ENCODE assay signal across 19 mouse cellular contexts in genomic region chr11:108254681-108255080, GRCm38 (mm10).
DNase-seq lines count a peak whose midpoint lies in the region; ATAC-seq lines count a peak whose summit lies in the region.
"Had no signal": no experiment of that assay in that cellular context is flagged by ENCODE, and none has a peak within 500 bp of the region (broad histone marks: within the 10 kb centered on the region; RNA-seq: fewer than 3 reads in every experiment).

No protein-coding gene starts in this region.

- no peaks in the 10 kb centered on the region for H3K27me3 ChIP-seq in lung, embryonic 16.5 days (ENCODE audit: control insufficient read depth, insufficient read depth, low read depth, low read length)
- H3K27me3 ChIP-seq: heart, embryonic 12.5 days; midbrain, embryonic 13.5 days; neural tube, embryonic 15.5 days; stomach, embryonic 15.5 days had no signal

- no peak overlapping the region for H3K9ac ChIP-seq in lung, embryonic 16.5 days (ENCODE audit: low read length)
- H3K9ac ChIP-seq: heart, embryonic 12.5 days; liver, embryonic 12.5 days; midbrain, embryonic 13.5 days; neural tube, embryonic 15.5 days; stomach, embryonic 15.5 days had no signal

- H3K4me2 ChIP-seq in lung, embryonic 16.5 days (ENCODE audit: low read depth, low read length) = no peak overlapping the region
- H3K4me2 ChIP-seq: heart, embryonic 12.5 days; liver, embryonic 12.5 days; midbrain, embryonic 13.5 days; neural tube, embryonic 15.5 days; stomach, embryonic 15.5 days had no signal

- no peak for DNase-seq in lung, postnatal 10 days
- DNase-seq in kidney, adult 8-10 months = peak; percentile 71 to 84
- peak; percentile 77 for DNase-seq in kidney, postnatal 14 days
- no peak for DNase-seq in cerebellum, adult 11 months
- no peak for DNase-seq in yolk sac, embryonic 10.5 days (ENCODE audit: low spot score)
- no peak for DNase-seq in adrenal gland, postnatal 14 days
- DNase-seq: cerebellum, postnatal 25 days; gastrocnemius, postnatal 36 days; heart, postnatal 4 days; thymus, adult 2 months had no signal

- H3K27ac ChIP-seq in lung, embryonic 16.5 days (ENCODE audit: low read length) = peak overlapping the region; percentile 34; the same call in 1 of the 2 replicates
- H3K27ac ChIP-seq: liver, embryonic 12.5 days; midbrain, embryonic 13.5 days; neural tube, embryonic 15.5 days; stomach, embryonic 15.5 days had no signal

- peaks cover 74% of the 10 kb centered on the region for H3K4me1 ChIP-seq in lung, embryonic 16.5 days (replicated peaks; ENCODE audit: control insufficient read depth, insufficient read depth, low read length)

- no peak for ATAC-seq in lung, embryonic 16.5 days (ENCODE audit: low read depth)
- ATAC-seq: hindbrain, embryonic 16.5 days; intestine, postnatal 0 days; liver, embryonic 12.5 days; midbrain, embryonic 13.5 days had no signal

- H3K36me3 ChIP-seq in lung, embryonic 16.5 days (ENCODE audit: control insufficient read depth, insufficient read depth, low read length) = no peaks in the 10 kb centered on the region
- H3K36me3 ChIP-seq: heart, embryonic 12.5 days; liver, embryonic 12.5 days; midbrain, embryonic 13.5 days; neural tube, embryonic 15.5 days; stomach, embryonic 15.5 days had no signal

- WGBS in lung, embryonic 16.5 days = 27% methylated on average over 5 of the region's 5 CpGs

- H3K9me3 ChIP-seq in lung, embryonic 16.5 days (ENCODE audit: control insufficient read depth, low read length) = no peaks in the 10 kb centered on the region
- H3K9me3 ChIP-seq: heart, embryonic 12.5 days; liver, embryonic 12.5 days; midbrain, embryonic 13.5 days; neural tube, embryonic 15.5 days; stomach, embryonic 15.5 days had no signal

- no peak overlapping the region for H3K4me3 ChIP-seq in lung, embryonic 16.5 days (ENCODE audit: low read length)
- H3K4me3 ChIP-seq: heart, embryonic 12.5 days; liver, embryonic 12.5 days; midbrain, embryonic 13.5 days; myocyte; neural tube, embryonic 15.5 days; stomach, embryonic 15.5 days had no signal

Comparison
In these comparisons a context has a peak if more than half of its experiments do, and no peak if none do; other contexts are left out.
1. DNase-seq: peak in kidney, adult 8-10 months (2 of 2) and kidney, postnatal 14 days (single experiment); none in lung, postnatal 10 days (single experiment), cerebellum, adult 11 months (single experiment), yolk sac, embryonic 10.5 days (single experiment) and adrenal gland, postnatal 14 days (single experiment).